Comparison of ENCODE assay signal across 9 mouse cellular contexts in the genomic region with DNA sequence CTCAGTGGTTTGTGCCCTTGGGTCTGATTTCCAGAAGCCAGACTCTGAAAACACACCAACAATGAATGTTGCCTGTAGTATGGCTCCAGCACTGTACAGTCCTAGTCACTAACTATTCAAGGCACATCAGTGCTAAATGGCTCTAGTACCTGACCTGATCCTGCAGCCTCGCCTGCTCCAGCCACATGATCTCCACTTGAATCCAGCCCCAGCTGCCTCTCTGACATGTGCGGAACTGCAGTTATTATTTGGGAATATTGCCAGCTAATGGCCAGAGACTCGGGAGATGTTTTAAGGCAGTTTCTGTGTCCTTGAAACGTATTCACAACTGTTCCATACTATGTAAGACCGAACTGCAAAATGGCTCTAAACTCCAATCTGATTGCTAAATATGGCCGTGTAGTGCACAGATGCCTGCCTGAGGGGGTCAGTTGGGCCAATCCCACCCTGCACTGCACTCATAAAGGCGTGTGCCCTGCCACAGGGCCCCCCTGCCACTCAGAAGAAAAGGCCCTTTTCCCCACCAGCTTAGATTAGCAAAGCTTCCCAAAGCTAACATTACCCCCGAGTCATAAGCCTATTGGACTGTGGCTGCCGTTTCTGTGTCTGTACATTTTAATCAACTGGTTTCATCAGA. TPM values are rescaled to one million over a fixed set of nuclear protein-coding genes. Genes with fewer than 3 reads are reported as not detected.
DNase-seq lines count a peak whose midpoint lies in the region; ATAC-seq and TF ChIP-seq lines count a peak whose summit lies in the region.
"Had no signal": no experiment of that assay in that cellular context is flagged by ENCODE, and none has a peak within 500 bp of the region (broad histone marks: within the 10 kb centered on the region; RNA-seq: fewer than 3 reads in every experiment).

No protein-coding gene starts in this region.

- H3K4me2 ChIP-seq in liver, embryonic 12.5 days = no peak overlapping the region
- peak overlapping the region; percentile 34; the same call in 1 of the 2 replicates for H3K4me2 ChIP-seq in hindbrain, postnatal 0 days (ENCODE audit: low read depth, low read length)
- peak overlapping the region; percentile 39 for H3K4me2 ChIP-seq in neural tube, embryonic 15.5 days

- peaks cover 27% of the 10 kb centered on the region for H3K4me1 ChIP-seq in liver, embryonic 12.5 days
- H3K4me1 ChIP-seq in embryonic fibroblast, embryonic 13.5 days (ENCODE audit: control insufficient read depth, insufficient read depth, low read length) = peaks cover 43% of the 10 kb centered on the region
- H3K4me1 ChIP-seq in hindbrain, postnatal 0 days (ENCODE audit: insufficient read depth, low read length) = peaks cover 20% of the 10 kb centered on the region
- peaks cover 61% of the 10 kb centered on the region for H3K4me1 ChIP-seq in neural tube, embryonic 15.5 days

- H3K9ac ChIP-seq in liver, embryonic 12.5 days = no peak overlapping the region
- H3K9ac ChIP-seq in hindbrain, postnatal 0 days (replicated peaks; ENCODE audit: low read length) = peak overlapping the region; percentile 30; the same call in 1 of the 2 replicates
- no peak overlapping the region for H3K9ac ChIP-seq in neural tube, embryonic 15.5 days (replicated peaks)

- no peak for TF ChIP-seq POLR2A in embryonic fibroblast, embryonic 13.5 days (IDR thresholded peaks at IDR 0.05; ENCODE audit: low read depth, low read length)

- no peaks in the 10 kb centered on the region for H3K9me3 ChIP-seq in liver, embryonic 12.5 days (replicated peaks)
- no peaks in the 10 kb centered on the region for H3K9me3 ChIP-seq in hindbrain, postnatal 0 days (ENCODE audit: low read length)
- H3K9me3 ChIP-seq in neural tube, embryonic 15.5 days (replicated peaks) = no peaks in the 10 kb centered on the region
- H3K9me3 ChIP-seq: megakaryocyte, embryonic 14.5 days had no signal

- no peaks in the 10 kb centered on the region for H3K36me3 ChIP-seq in liver, embryonic 12.5 days
- H3K36me3 ChIP-seq in hindbrain, postnatal 0 days (ENCODE audit: insufficient read depth, low read length) = no peaks in the 10 kb centered on the region
- H3K36me3 ChIP-seq in neural tube, embryonic 15.5 days = no peaks in the 10 kb centered on the region

- no peak for ATAC-seq in liver, embryonic 12.5 days
- no peak for ATAC-seq in hindbrain, postnatal 0 days
- 0 out of 2 replicates have a peak, but pooled peaks have one; percentile 22 for ATAC-seq in neural tube, embryonic 15.5 days (ENCODE audit: low FRiP score)

- no peak for TF ChIP-seq CTCF in embryonic fibroblast, embryonic 13.5 days (IDR thresholded peaks at IDR 0.05; ENCODE audit: borderline replicate concordance, insufficient read depth, low read length)
- no peak for TF ChIP-seq CTCF in hindbrain, postnatal 0 days (IDR thresholded peaks at IDR 0.05; ENCODE audit: low read depth)

- H3K4me3 ChIP-seq in liver, embryonic 12.5 days = no peak overlapping the region
- no peak overlapping the region for H3K4me3 ChIP-seq in embryonic fibroblast, embryonic 13.5 days (ENCODE audit: insufficient read depth, low read length)
- no peak overlapping the region for H3K4me3 ChIP-seq in hindbrain, postnatal 0 days (ENCODE audit: low read length)
- no peak overlapping the region for H3K4me3 ChIP-seq in neural tube, embryonic 15.5 days (replicated peaks)
- H3K4me3 ChIP-seq: megakaryocyte, embryonic 14.5 days had no signal

- 50% methylated on average over 9 of the region's 9 CpGs for WGBS in liver, embryonic 12.5 days (ENCODE audit: insufficient replicate concordance)
- 28% methylated on average over 9 of the region's 9 CpGs for WGBS in hindbrain, postnatal 0 days
- 33% methylated on average over 9 of the region's 9 CpGs for WGBS in neural tube, embryonic 15.5 days

- no peak for DNase-seq in liver
- no peak for DNase-seq in hindbrain, postnatal 0 days (ENCODE audit: low spot score)
- no peak for DNase-seq in cerebellum, adult 9-10 months
- no peak for DNase-seq in right cerebral cortex, adult 18-20 months
- DNase-seq: cerebellum, postnatal 36 days had no signal

- H3K27me3 ChIP-seq in liver, embryonic 12.5 days (replicated peaks) = no peaks in the 10 kb centered on the region
- no peaks in the 10 kb centered on the region for H3K27me3 ChIP-seq in hindbrain, postnatal 0 days (ENCODE audit: insufficient read depth, low read length)
- H3K27me3 ChIP-seq in neural tube, embryonic 15.5 days (replicated peaks) = no peaks in the 10 kb centered on the region

- peak overlapping the region; percentile 46; the same call in 1 of the 2 replicates for H3K27ac ChIP-seq in liver, embryonic 12.5 days
- peak overlapping the region; percentile 99 for H3K27ac ChIP-seq in embryonic fibroblast, embryonic 13.5 days (ENCODE audit: insufficient read depth, low read length)
- peak overlapping the region; percentile 37; the same call in 1 of the 2 replicates for H3K27ac ChIP-seq in hindbrain, postnatal 0 days
- H3K27ac ChIP-seq in neural tube, embryonic 15.5 days (replicated peaks) = peak overlapping the region; percentile 74

RNA-seq across cellular contexts. Expression of gene Fstl1, which starts 11.0 kb away (rescaled TPM):
- 44.7 and 54.2 TPM in 2 replicates for polyA plus RNA-seq in liver, embryonic 12.5 days (2016; fragmentation: Nextera tagmentation; extraction: Ambion mirVana)
- 1,166 and 1,394 TPM in 2 replicates for polyA plus RNA-seq in embryonic fibroblast, embryonic 13.5 days (2011; ENCODE audit: insufficient read length, low read depth, missing spikeins)
- 53.1 and 53.5 TPM in 2 replicates for total RNA-seq in hindbrain, postnatal 0 days (2014; rRNA removed)
- 71.5 and 71.8 TPM in 2 replicates for polyA plus RNA-seq in hindbrain, postnatal 0 days (2015; fragmentation: Nextera tagmentation; extraction: Ambion mirVana)
- polyA plus RNA-seq in neural tube, embryonic 15.5 days (2015; fragmentation: Nextera tagmentation; extraction: Ambion mirVana) = 123 and 145 TPM in 2 replicates

Comparison
In these comparisons a context has a peak if more than half of its experiments do, and no peak if none do; other contexts are left out.
1. H3K27ac ChIP-seq: peak in every context shown above with its lines; median percentile 99 in embryonic fibroblast, embryonic 13.5 days; 74 in neural tube, embryonic 15.5 days; 46 in liver, embryonic 12.5 days; 37 in hindbrain, postnatal 0 days.